Mouse (Mus musculus) cerebellum, adult 18-20 months (tissue): Measurements from ENCODE around the gene Nudt10.
A peak's percentile ranks its signal among the peaks of the same experiment; 100 is the strongest.

Source experiments
- DNase-seq, 2 experiments: peaks; one replicate each; pipeline ENCODE4 v3.0.0; 2021

Gene Nudt10

GRCm38 (mm10) chrX:6172823-6173640 lies at the start of gene Nudt10:
Gene Nudt10, minus strand, starts transcription at chrX:6173015.
- DNase-seq = peak in 1 of 2 experiments; percentile 17

GRCm38 (mm10) chrX:6172136-6172822 lies 536 bp downstream of the Nudt10 start:
- DNase-seq = peak; percentile 6 to 13

- DNase-seq = peak in 1 of 2 experiments; percentile 3
Observed at GRCm38 (mm10) chrX:6171718-6172117, 1.1 kb downstream of the Nudt10 start.
